Mouse (Mus musculus) frontal cortex, postnatal 36 days (tissue): ENCODE data around the gene Mrgpra1.
"Not testable (repeated sequence)": the region's sequence is repeated elsewhere in the genome, so short reads cannot be mapped to it uniquely, and the experiment has no call there.

Source experiments
- DNase-seq, 2 experiments: peaks; one replicate each; pipeline ENCODE4 v3.0.0; 2022; ENCODE audit warnings: low spot score in 2 of 2

Mrgpra1 gene

DNA sequence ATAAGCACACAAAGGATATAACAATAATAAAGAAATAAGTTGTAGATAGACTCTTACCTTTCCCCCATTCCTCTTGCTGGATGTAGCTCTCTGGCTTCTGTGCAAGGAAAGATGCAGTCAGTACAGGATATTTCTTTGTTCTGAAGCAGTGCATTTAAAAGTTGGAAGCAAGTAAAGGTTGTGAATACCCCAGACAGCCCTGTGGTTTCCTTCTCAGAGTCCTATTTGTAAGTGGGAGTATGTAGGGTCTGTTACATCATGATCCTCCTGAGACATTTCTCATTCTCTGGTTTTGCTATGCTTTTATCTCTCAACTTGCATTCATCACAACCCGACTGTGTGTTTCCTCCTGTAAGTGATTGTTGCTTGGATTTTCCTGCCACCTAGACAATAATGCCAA, at the start of gene Mrgpra1:
Mrgpra1 (minus strand) TSS at position 101 of the 400 bp plus-strand sequence.
- DNase-seq, result no peak

DNA sequence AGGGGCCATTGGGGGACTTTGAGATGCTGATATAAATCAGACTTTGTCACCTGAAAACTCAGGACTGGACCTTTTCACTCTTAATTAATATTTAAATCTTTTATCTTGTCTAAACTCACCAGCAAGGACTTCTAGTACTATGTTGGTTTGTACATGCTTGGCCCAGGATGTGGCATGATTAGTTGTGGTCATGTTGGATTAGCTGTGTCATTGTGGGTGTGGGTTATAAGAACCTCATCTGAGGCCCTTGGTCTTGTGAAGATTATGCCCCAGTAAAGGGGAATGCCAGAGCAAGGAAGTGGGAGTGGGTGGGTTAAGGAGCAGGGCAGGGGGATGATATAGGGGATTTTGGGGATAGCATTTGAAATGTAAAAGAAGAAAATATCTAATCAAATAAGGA, 47.1 kb upstream of the Mrgpra1 start:
- DNase-seq, result no peak

DNA sequence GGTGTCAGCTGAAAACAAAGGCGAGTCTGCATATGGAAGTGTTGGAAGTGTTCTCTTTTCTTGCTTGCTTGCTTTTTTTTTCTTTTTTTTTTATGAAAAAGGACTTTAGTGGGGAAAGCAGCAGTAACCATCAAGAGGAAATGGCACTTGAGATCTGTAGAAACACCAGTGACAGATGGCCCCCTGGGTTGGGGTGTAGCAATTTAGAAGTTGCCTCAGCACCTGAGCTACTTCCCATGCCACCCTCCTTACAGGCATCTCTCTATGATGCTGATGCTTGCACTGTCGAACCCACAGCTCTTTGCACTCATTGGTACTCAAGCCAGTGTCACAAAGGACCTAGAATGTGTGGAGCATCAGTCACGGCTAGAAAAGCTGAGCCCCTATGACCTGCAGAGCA, 5.6 kb downstream of the Mrgpra1 start:
- no peak for DNase-seq

DNA sequence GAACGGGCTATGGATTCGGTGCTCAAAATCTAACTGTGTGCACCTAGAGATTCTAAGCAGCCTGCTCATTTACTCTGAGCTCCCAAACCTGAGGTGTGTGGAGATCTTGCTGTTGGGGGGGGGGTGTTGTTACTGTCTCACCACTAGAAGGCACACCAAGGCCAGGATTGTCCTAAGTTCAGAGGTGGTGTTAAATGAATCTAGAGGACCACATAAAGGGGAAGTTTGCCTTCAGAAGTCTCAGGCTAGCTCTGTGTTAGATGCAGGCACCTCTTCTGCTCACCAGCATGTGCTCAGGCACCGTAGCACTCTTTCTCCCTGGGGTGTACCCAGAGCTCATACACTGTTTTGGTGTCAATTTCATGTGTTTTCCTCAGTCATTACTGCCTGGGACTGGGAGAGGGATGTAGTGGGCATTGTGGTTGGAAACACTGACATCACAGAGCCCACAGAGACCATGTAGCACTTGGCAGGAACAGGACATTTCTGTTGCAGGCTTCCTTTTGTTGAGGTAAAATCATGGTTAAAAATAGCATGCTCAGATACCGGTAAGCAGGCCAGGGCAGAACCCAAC, 8.0 kb downstream of the Mrgpra1 start:
- DNase-seq, result no peak

DNA sequence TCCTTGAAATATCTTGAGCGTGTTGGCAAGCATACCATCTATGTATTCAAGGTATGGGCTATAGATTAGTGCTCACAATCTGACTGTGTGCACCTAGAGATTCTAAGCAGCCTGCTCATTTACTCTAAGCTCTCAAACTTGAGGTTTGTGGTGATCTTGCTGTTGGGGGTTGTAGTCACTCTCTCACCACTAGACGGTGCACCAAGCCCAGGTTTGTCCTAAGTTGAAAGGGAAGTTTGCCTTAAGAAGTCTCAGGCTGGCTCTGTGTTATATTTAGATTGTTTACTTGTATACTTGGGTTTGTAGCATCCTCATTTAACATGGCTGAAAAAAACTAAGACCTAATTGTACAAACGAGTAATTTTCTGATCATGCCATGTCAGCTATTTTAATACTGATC, 12.2 kb downstream of the Mrgpra1 start:
- DNase-seq, result not testable (repeated sequence)

DNA sequence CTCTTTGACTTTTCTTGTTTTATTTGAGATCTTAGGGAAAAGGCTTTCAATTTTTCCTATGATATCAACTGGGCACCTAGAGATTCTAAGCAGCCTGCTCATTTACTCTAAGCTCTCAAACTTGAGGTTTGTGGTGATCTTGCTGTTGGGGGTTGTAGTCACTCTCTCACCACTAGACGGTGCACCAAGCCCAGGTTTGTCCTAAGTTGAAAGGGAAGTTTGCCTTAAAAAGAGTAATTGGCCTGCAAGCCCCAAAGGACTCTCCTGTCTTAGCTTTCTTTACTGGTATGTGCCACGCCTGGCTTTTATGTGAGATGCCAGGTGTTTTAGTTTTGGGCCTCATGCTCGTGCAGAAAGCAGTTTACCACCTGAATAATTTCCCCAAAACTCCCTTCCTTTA, 12.7 kb downstream of the Mrgpra1 start:
- DNase-seq, result not testable (repeated sequence)

DNA sequence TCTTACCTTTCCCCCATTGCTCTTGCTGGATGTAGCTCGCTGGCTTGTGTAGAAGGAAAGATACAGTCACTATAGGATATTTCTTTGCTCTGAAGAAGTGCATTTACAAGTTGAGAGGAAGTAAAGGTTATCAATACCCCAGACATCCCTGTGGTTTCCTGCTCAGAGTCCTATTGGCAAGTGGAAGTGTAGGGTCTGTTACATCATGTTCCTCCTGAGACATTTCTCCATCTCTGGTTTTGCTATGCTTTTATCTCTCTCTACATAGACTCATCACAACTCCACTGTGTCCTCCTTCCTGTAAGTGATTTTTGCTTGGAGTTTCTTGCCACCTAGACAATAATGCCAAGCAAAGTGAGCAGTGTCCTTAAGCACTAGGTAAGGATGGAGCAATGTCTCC, 35.7 kb downstream of the Mrgpra1 start:
- DNase-seq, result no peak

DNA sequence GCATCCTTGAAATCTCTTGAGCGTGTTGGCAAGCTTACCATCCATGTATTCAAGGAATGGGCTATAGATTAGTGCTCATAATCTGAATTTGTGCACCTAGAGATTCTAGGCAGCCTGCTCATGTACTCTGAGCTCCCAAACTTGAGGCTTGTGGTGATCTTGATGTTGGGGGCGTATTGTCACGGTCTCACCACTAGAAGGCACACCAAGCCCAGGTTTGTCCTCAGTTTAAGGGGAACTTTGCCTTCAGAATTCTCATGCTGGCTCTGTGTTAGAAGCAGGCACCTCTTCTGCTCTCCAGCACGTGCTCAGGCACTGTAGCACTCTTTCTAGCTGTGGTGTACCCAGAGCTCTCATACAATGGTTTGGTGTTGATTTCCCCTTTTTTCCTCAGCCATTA, 41.8 kb downstream of the Mrgpra1 start:
- DNase-seq, result no peak

DNA sequence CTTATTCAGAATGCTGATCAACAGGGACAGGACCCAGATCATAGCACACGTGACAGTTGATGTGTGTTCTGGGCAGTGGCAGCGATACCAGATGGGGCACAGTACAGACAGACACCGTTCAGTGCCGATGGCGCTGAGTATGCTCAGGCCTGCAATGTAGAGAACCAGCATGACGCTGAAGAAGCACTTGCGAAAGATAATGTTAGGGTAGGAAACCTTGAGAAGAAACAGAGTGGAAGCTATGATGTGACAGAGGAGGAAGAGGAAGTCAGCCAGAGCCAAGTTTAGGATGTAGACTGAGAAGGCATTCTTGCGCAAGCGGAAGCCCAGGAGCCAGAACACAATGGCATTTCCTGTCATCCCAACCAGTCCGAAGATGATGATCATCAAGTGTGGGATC, 44.2 kb downstream of the Mrgpra1 start:
- no peak for DNase-seq

DNA sequence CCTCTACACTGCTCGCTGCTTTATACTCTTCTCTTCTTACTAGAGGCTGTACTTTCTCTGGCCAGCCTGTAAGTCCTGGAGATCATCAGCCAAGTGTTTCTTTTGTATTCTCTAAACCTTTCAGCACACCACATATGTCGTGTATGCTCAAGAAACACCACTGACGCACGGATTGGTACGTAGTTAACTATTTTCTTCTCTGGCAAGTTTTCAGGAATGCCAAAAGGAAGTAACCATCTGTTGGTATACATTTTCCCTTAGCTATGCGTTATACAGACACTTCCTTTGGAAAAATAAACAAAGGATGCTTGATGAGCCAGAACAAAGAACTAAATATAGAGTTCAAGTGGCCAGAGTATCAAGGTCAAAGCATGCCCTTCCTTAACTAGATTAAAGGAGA, 49.4 kb downstream of the Mrgpra1 start:
- not testable (repeated sequence) for DNase-seq

DNA sequence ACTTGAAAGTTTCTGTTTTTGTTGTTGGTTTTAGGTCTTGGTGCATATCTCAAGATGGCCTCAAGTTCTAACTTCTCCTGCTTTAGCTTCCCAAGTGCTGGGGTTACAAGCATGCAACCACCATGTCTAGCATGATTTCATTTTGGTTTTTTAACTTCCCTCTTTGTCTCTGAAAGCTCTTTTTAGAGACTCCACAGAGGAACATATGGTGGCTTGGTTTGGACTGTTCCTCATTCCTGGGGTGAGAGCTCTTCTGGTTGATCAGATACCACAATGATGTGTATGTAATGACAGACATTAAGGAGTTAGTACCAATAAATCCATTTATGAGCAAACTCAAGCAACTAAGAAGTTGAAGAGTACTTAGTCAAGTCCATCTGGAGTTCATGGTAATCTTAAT, 54.4 kb downstream of the Mrgpra1 start:
- not testable (repeated sequence) for DNase-seq
